ENCODE assay signal across 14 mouse cellular contexts in the genomic region with DNA sequence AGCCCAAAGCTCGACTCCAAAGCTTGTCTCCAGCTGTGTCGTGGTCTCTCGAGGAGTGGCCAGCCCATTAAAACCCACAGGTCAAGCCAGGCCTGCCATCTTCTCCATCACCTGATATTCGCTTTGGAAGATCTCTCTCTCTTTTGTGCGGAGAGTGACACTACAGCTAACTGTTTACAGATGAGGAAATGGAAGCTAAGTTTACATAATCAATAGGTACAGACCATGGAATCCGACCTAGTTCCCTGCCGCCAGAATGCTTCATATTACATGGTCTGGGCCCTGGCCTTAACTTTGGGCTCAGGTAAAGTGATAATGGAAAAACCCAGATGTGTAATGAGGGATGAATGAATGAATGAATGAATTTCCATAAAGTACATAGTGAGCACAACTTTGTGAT. TPM values are rescaled to one million over a fixed set of nuclear protein-coding genes. Genes with fewer than 3 reads are reported as not detected.
"Had no signal": no experiment of that assay in that cellular context is flagged by ENCODE, and none has a peak within 500 bp of the region (broad histone marks: within the 10 kb centered on the region; RNA-seq: fewer than 3 reads in every experiment).

No protein-coding gene starts in this region.

- DNase-seq: kidney, adult 8-10 months; kidney, postnatal 36 days; layer of hippocampus, adult 9-11 months; layer of hippocampus, postnatal 36 days; lung, adult 18-20 months; lung, postnatal 36 days; thymus, adult 18-20 months; thymus, postnatal 14 days had no signal

- H3K27me3 ChIP-seq: limb, embryonic 12.5 days; neural tube, embryonic 15.5 days had no signal

- ATAC-seq: inflammation-experienced regulatory T-cells, adult 6 months; intestine, postnatal 0 days had no signal

- H3K9me3 ChIP-seq: limb, embryonic 12.5 days; neural tube, embryonic 15.5 days had no signal

- H3K27ac ChIP-seq: neural tube, embryonic 15.5 days had no signal

RNA-seq across cellular contexts. Expression of gene Pla1a, which starts 17.8 kb away (rescaled TPM):
- total RNA-seq: megakaryocyte progenitor cell, adult 5-6 weeks had no signal
- polyA plus RNA-seq: stomach, embryonic 14.5 days had no signal
